Mouse (Mus musculus): ENCODE measurements around the gene Gcnt4. TPM values are rescaled to one million over a fixed set of nuclear protein-coding genes. Genes with fewer than 3 reads are reported as not detected.

Gene Gcnt4
- total RNA-seq, 1 experiment from 2014 or later, result 1.3 TPM

GRCm38 (mm10) chr13:96993291-96993989 is 69.0 kb downstream of the Gcnt4 start:
- no peak for DNase-seq

GRCm38 (mm10) chr13:96995243-96995642 is 70.8 kb downstream of the Gcnt4 start:
- no peak for DNase-seq

- no peak for DNase-seq
These were observed 72.6 kb downstream of the Gcnt4 start for GRCm38 (mm10) chr13:96997080-96997479.

Other genes starting within 250 kb of the Gcnt4 start
- not detected in 2 replicates for gene Ankrd31, start 176.4 kb upstream of the Gcnt4 start, total RNA-seq (2021)
- gene 1700029F12Rik, start 109.7 kb downstream of the Gcnt4 start, total RNA-seq (2021), result not detected in 2 replicates
- 6.9 and 10.1 TPM in 2 replicates for gene Fam169a, start 142.6 kb downstream of the Gcnt4 start, total RNA-seq (2021)
- 23.3 and 33.2 TPM in 2 replicates for gene Gm6169, start 174.5 kb downstream of the Gcnt4 start, total RNA-seq (2021)
- 47.8 and 50.1 TPM in 2 replicates for gene Gfm2, start 213.2 kb downstream of the Gcnt4 start, total RNA-seq (2021)
- gene Nsa2, start 213.2 kb downstream of the Gcnt4 start, total RNA-seq (2021), result 71.3 and 76.8 TPM in 2 replicates

All from adrenal gland, postnatal 25 days (tissue).